Mouse (Mus musculus) right cerebral cortex, postnatal 10 days (tissue): ENCODE data around the gene Tmem30b.

ENCODE experiments used
- DNase-seq, 2 experiments: peaks; one replicate each; pipeline ENCODE4 v3.0.0; 2021; ENCODE audit warnings: low spot score in 2 of 2

Gene Tmem30b

DNA sequence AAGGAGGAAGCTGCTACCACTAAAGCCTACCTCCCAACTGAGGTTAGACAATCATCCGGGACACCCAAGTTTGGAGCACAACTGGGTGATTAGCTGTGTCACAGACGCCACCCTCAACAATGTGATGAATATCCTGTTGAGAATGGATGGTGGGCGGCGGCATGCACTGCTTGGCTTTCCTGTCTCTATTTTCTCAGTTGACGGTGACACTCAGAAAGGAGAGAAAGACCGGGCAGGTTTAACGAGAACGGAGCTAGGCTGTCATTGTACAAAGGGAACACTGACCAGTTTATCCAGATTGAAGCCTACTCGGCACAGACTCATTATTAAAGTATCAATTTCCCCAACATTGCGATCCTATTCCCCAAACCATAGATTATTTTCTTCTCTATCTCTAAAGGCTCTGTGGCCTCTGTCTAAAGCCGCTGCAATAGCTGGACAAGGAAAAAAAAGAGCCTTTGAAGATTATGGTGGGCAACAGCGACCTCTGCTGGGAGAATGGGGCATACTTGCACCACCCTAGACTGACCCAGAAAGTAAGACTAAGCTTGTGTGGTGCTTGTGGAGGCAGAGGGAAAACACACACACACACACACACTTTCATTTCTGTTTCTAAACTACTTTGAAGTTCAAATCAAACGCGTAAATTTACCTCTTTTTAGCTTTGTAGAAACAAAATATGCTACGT is 29.0 kb downstream of the Tmem30b start:
- peak; percentile 64 to 81 for DNase-seq

DNA sequence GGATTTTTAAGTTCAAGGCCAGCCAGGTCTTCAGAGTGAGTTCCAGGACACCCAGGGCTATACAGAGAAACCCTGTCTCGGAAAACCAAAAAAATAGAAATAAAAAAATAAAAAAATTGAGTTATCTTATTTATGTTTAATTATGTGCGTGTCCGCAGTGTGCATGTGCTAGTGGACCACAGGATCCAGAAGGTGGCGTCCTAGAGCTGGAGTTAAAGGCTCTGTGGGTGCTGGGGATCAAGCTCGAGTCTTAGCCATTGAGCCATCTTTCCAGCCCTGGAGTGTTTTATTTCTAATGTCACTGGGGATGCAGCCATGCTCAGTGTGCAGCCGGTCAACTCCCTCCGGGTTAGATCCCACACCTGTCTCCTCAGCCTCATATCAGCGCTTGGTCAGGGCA is 29.7 kb downstream of the Tmem30b start:
- DNase-seq = no peak

DNA sequence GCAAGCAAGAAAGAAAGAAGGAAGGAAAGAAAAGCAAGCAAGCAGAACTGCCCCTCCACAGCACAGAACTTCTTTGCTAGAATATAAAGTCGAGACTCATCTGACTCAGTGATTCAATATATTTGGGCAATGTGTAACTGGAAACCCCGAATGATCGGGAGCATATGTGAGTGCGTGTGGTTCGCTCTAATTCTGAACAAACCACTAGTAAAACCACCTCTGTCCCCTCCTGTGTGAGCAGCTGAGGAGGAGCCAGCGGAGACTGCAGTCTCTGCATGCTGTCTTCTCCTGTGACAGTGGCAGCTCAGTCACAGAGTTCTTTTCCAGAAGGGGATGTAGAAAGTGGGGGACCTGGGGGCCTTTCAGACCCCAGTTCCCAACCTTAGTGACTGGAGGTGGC is 31.5 kb downstream of the Tmem30b start:
- no peak for DNase-seq

DNA sequence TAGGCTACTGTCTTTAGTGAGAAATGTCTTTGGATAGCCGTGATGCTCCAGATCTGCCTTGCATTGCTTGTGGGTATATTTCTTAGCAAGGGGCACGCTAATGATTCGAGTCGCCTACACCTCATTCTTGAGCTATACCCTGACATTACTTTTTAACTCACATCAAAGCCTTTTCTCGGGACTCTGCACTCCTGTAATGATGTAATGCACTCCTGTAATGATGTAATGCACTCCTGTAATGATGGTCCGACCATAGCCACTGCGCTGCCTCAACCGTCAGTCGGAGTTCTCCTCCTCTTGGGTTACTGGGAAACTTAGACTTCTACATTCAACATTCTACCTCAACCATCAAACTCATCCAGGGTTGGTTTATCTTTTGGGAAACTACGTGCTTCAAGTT is 32.2 kb downstream of the Tmem30b start:
- DNase-seq = no peak

DNA sequence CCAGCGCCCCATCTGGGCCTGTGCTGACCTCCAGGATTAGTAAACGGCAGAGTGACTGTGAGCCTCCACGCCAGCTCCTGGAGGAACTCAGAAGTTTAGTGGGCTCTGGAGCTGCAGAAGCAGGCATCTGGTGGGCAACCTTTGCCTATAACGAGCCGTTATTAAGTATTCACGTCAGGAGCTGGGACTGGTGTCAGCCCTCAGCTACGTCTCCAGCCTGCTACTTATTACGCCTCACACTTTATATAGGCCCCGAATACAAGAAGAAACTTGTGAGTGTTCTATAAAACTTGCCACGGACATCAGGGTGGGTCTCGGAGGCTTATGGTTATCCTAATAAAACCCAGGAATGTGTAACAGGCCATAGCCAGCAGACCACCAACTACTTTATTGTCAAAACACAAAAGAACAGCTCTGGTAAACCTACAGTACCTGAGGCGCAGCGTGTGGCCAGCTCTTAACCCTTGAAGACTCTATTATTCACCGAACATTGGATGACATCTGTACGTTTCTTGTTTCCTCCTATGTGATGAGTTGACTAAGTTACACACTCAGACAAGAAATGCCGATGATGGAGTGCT is 34.6 kb downstream of the Tmem30b start:
- no peak for DNase-seq

DNA sequence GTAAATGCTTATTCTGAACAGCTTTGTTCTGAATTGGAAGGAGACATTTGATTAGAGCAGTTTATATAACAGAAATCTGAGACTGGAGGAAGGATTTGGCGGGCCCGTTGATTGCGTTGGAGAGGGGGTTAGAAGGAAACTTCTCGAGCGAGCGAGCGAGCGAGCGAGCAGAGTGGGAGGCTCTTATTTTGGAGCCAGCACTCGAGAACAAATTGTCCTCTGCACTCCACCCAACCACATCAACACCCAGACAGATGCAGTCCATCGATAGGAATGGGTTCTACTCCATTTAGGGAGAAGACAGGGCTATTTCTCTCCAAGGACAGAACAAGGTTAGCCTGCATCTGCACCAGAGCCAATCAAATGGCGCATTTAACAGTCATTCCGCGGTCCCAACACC is 39.1 kb downstream of the Tmem30b start:
- DNase-seq = peak; percentile 27 to 47

DNA sequence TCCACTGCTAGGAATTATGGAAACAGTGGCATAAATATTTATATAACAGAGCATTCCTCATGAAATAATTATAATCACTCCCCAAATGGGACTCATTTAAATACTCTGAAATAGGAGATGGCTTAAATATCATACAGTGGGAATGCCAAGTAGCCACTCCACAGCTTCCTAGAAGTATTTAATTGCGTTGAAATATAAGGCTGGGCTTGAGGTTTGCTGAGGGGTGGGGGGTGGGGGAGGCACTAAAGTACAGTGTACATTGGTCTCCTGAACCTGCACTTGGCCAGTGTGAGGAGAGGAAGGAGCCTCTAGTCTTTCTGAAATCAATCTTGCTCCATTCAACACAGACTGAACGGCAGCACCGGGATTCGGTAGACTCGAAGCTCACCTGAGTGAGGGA is 39.5 kb downstream of the Tmem30b start:
- no peak for DNase-seq

DNA sequence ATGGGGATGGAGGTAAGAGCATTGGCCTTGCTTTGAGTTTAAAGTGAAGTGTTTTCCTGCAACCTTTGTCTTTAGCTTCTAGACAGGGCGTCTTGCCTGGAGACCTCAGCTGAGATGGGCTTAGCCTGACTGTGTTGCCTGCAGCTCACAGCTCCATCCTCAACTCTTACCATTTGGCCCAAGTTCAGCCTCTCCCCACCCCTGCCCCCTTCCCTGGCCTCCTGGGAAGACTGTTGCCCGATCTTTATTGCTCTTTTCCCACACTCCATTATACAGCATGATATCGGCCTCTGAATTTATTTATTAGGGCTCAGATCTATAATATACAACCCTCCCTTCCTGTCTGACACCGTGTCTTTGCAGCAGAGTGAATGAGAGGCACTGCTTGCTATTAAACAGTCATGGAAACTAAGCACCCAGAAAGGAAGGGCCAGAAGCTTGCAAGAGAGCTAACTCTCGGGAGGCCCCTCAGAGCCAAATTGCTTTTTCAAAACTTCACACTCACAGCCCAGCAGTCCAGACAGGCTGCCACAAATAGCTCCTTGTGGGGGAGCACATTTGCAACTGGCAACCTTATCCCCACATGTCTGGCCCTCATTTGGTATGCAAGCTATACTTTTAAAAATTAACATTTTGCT is 45.4 kb downstream of the Tmem30b start:
- DNase-seq = no peak

DNA sequence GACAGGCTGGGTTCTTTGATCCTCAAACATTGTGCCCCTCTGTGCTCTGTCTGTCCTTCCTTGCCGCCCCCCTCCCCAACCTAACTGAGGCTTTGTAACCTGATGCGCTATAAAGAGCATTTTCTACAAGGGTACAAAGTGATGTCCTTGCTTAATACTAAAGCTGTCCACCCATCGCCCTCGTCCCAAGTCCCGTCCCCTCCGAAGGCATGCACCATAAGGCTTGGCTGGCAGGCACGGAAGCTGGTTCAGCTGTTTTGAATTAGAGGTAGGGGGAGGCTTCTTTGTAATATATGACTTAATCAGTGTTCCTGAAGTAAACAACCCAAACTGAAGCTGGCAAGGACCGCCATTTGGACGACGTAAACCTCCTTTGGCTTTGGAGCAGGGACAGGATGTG is 51.0 kb downstream of the Tmem30b start:
- no peak for DNase-seq

DNA sequence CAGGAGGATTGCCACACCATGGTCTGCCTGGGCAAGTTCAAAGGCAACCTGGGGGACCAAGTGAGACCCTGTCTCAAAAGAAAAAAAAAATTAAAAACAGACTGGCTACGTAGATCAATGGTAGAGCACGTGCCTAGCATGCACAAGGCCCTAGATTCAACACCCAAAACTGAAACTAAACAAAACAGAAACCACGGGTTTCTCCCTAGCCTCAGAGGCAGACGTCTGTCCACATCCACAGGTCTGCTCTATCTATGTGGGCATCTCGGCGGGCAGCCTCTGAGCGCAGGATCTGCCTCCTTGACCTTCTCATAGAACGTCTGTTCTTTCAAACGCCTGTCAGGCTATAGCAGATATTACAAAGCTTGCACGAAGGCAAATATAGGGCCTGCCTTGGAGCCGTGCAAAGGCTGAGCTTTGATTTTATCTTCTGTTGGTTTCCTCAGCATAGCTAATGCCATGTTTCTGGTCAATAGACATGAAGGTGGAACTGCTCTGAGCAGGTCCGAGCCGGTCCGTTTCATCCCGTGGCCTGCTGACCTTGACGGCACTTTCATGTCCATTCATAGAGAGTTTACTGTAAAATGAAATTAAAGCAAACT is 52.2 kb downstream of the Tmem30b start:
- DNase-seq = no peak
